Mouse (Mus musculus) CH12.LX (cell line): ENCODE measurements around the gene Tspan5.

Experiments used
- EP300 ChIP-seq: IDR thresholded peaks from 2 replicates; pipeline ENCODE4 v1.6.1; 2011; ENCODE audit warnings: low read length, improper control_type of control experiment
- RCOR1 ChIP-seq: conservative IDR thresholded peaks from 2 replicates; pipeline ENCODE4 v1.6.1; 2012; ENCODE audit warnings: low read depth, mild to moderate bottlenecking, inconsistent platforms, low read length, improper control_type of control experiment

GRCm38 (mm10) chr3:138847809-138848208, 105.8 kb downstream of the Tspan5 start:
- no peak for TF ChIP-seq EP300
- TF ChIP-seq RCOR1, result no peak
